Mouse (Mus musculus): Measurements from ENCODE around the gene Prg2. TPM values are rescaled to one million over a fixed set of nuclear protein-coding genes. Genes with fewer than 3 reads are reported as not detected.

Gene Prg2
- polyA plus RNA-seq, 1 experiment from 2014 or later: 0.65 TPM

Other genes with a start within 250 kb of the Prg2 start
- 10.2 and 11.2 TPM in 2 replicates for gene Ypel4, start 246.4 kb upstream of the Prg2 start, polyA plus RNA-seq (2015; fragmentation: Nextera tagmentation; extraction: Ambion mirVana)
- gene Gm19426, start 236.8 kb upstream of the Prg2 start, polyA plus RNA-seq (2015; fragmentation: Nextera tagmentation; extraction: Ambion mirVana): 11.4 and 12.9 TPM in 2 replicates
- gene Serping1, start 205.0 kb upstream of the Prg2 start, polyA plus RNA-seq (2015; fragmentation: Nextera tagmentation; extraction: Ambion mirVana): 25.4 and 30.1 TPM in 2 replicates
- 31.8 and 32.9 TPM in 2 replicates for gene Ube2l6, start 181.6 kb upstream of the Prg2 start, polyA plus RNA-seq (2015; fragmentation: Nextera tagmentation; extraction: Ambion mirVana)
- 0.14 and 0.27 TPM in 2 replicates for gene Smtnl1, start 157.8 kb upstream of the Prg2 start, polyA plus RNA-seq (2015; fragmentation: Nextera tagmentation; extraction: Ambion mirVana)
- 47.8 and 51.3 TPM in 2 replicates for gene Timm10, start 153.5 kb upstream of the Prg2 start, polyA plus RNA-seq (2015; fragmentation: Nextera tagmentation; extraction: Ambion mirVana)
- 16.8 and 18.9 TPM in 2 replicates for gene Slc43a1, start 141.6 kb upstream of the Prg2 start, polyA plus RNA-seq (2015; fragmentation: Nextera tagmentation; extraction: Ambion mirVana)
- gene Rtn4rl2, start 93.8 kb upstream of the Prg2 start, polyA plus RNA-seq (2015; fragmentation: Nextera tagmentation; extraction: Ambion mirVana): 0.65 and 1.1 TPM in 2 replicates
- 32.8 and 37.4 TPM in 2 replicates for gene Slc43a3, start 43.9 kb upstream of the Prg2 start, polyA plus RNA-seq (2015; fragmentation: Nextera tagmentation; extraction: Ambion mirVana)
- gene Prg3, start 7.8 kb downstream of the Prg2 start, polyA plus RNA-seq (2015; fragmentation: Nextera tagmentation; extraction: Ambion mirVana): not detected in 2 replicates
- gene Ssrp1, start 56.8 kb downstream of the Prg2 start, polyA plus RNA-seq (2015; fragmentation: Nextera tagmentation; extraction: Ambion mirVana): 297 and 301 TPM in 2 replicates
- gene P2rx3, start 57.0 kb downstream of the Prg2 start, polyA plus RNA-seq (2015; fragmentation: Nextera tagmentation; extraction: Ambion mirVana): 1.0 and 1.1 TPM in 2 replicates
- gene Tnks1bp1, start 67.6 kb downstream of the Prg2 start, polyA plus RNA-seq (2015; fragmentation: Nextera tagmentation; extraction: Ambion mirVana): 28.7 and 43.9 TPM in 2 replicates
- gene Aplnr, start 155.8 kb downstream of the Prg2 start, polyA plus RNA-seq (2015; fragmentation: Nextera tagmentation; extraction: Ambion mirVana): 42.2 and 49.7 TPM in 2 replicates
- gene Lrrc55, start 216.7 kb downstream of the Prg2 start, polyA plus RNA-seq (2015; fragmentation: Nextera tagmentation; extraction: Ambion mirVana): 0.75 and 0.78 TPM in 2 replicates